Mouse (Mus musculus): ENCODE data around the gene Otulin.

Gene Otulin

DNA sequence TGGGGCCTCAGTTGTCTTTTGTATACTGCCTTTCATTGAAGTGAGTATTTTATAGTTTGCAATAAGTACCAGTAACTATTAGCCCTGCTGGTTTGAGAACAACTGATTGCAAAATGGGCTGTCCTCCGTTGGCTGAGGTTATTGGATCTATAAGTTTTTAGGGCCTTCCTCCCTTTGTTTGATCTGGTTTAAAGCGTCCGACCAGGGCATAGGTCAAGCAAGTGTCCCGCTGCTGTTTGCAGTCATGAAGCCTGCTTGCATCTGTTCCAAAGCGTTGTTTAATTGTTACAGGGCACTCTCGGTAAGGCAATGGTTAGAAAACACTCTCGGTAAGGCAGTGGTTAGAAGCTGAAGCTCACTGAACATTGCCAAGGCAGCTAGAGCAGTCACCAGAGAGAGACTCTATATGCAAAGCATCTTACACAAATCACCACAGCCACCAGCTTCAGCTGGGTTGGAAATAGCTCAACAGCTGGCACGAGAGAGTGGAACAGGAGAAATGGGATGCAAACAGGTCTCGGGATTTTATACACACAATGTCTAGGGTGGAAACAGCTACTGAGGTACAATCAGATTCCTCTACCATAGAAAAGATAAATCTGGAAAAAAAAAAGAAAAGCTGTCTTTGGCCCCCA, 80.0 kb downstream of the Otulin start:
- no peak for DNase-seq (ENCODE audit: low read depth, low spot score)

GRCm38 (mm10) chr15:27549878-27550277, 80.6 kb downstream of the Otulin start:
- DNase-seq (ENCODE audit: low read depth, low spot score), result no peak

DNA sequence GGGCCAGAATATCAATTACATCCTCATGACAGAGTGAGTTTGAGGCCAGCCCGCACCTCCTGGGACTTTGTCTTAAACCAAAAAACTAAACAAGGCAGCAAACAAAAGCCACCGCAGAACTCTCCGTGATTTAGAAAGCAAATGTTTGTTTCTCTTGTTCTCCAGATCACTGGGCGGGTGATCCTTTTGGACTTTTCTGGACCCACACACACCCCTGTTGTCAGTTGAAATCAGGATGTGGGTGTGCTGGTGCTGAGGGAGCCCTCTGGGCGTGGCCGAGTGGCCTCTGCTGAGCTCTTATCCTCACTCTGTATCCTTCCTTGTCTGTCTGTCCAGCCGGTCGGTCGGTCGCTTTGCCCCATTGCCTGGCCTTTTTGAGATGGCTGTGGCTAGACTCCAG, 81.4 kb downstream of the Otulin start:
- DNase-seq (ENCODE audit: low read depth, low spot score), result no peak

DNA sequence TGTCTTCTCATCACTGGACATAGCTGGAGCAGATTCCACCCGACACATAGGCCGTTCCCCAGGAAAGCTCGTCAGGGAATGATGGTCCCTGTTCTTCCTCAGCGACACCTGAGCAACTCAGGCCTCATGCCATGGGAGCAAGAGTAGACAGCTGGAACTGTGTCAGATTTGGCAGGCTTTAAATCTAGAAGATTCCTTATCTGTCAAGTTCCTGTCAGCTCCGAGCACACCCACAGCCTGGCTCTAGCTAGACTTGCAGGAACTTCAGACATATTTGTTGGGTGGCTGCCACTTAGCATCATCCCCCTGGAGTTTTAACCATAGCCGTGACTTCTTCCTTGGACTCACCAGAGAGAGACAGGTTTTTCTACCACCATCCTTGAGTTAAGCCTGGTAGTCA, 82.4 kb downstream of the Otulin start:
- DNase-seq (ENCODE audit: low read depth, low spot score), result no peak

- no peak for DNase-seq (ENCODE audit: low read depth, low spot score)
Measured at GRCm38 (mm10) chr15:27545203-27545602, 85.3 kb downstream of the Otulin start.

- DNase-seq (ENCODE audit: low read depth, low spot score), result no peak
Measured at GRCm38 (mm10) chr15:27539745-27540144, 90.7 kb downstream of the Otulin start.

DNA sequence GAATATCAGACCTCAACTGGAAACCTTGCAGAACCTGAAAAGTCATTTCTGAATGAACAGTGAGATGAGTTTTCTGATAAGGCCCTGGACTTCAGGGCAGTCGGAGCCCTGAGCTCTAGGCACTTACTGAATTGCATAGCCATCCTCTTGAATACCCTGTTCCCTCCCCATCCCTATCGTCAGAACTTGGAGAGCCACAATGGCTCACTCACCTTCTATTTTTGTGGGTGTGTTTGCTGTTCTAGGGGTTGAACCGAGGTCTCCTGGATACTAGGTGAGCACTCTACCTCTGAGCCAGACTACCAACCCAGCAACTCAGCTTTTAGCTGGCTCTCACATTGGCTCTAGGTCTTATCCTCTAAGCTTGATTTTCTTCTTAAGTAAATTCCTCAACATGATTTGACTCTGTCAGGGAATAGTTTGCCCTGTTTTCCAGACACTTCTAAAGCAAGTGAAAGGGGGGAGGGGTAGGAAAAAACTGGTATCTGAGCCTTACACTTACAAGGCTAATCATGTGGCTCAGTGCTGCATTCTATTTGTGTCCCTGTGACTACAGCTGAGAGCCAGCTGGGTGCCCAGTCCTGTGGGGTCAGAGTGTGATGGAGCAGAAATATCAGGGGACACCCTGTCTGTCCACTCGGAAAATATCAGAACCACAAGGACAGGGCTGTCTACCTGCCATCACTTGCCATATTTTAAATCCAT, 92.8 kb downstream of the Otulin start:
- no peak for DNase-seq (ENCODE audit: low read depth, low spot score)

DNA sequence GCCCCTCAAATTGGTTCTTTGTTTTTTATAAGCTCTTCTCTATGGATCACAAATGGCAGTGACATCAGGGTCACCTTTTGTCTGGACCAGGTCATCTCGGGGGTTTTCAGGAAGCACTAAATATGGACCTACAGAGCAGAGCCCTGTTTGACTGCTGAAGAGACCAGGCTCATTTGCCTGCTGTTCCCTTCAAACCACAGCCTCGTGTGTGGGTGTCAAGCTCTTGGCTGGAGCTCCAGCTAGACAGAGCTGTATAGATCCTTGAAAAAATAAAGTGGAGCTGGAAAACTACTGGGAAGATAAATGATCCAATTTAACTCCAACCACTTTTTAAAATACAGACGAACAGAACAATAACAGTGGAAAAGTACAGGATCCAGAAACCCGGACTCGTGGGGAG, 93.7 kb downstream of the Otulin start:
- no peak for DNase-seq (ENCODE audit: low read depth, low spot score)

DNA sequence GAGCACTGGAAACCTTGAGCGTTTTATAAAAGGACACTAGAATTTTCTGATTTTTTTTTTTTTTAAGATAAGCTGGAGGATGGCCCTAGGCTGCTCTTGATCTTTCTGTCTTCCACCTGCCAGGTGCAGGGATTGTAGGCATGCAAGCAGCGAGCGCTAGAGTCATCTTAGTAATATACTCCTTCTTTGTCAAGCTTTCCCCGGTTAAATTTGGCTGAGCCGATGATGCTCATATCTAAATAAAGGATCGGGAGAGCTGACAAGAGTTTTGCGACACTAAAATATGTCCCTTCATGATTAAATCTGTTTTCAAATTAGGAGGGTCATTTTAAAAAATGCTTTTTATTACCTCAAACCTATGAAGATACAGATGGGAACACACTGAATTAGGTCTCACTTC, 94.3 kb downstream of the Otulin start:
- DNase-seq (ENCODE audit: low read depth, low spot score), result no peak

DNA sequence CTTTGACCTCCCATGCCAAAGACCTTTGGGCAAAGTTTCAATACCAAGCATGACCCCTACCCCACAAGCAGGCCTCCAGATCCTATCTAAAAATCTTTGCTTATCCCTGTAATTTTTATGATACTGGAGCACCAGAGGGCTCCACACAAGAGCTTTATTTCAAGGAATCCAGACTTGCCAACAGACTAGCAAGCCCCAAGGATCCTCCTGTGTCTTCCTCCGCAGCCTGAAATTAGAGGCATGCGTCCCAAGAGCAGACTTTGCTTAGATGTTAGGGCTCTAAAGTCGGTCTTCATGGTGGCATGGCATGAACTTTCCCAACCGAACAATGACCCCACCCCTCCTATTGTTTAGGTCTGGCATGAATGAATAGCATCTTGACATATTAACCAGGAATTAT, 94.8 kb downstream of the Otulin start:
- no peak for DNase-seq (ENCODE audit: low read depth, low spot score)

DNA sequence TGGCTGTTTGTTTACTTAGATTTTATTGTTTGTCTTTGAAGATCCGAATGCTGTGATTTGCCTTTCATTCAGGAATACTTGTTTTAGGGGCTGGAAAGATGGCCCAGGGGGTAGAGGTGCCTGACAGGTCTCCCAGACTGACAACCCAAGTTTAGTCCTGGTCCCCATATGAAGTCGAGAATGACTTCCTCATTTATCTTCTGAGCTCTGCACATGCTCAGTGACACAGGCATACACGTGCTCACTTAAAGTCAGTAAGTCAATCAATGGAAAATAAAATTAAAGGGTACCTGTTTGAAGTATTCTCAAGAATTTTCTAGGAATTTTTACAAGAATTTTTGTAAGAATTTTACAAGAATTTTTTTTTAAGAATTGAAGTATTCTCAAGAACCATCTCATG, 97.5 kb downstream of the Otulin start:
- DNase-seq (ENCODE audit: low read depth, low spot score), result no peak

- no peak for DNase-seq (ENCODE audit: low read depth, low spot score)
Measured at GRCm38 (mm10) chr15:27530023-27530422, 100.5 kb downstream of the Otulin start.

DNA sequence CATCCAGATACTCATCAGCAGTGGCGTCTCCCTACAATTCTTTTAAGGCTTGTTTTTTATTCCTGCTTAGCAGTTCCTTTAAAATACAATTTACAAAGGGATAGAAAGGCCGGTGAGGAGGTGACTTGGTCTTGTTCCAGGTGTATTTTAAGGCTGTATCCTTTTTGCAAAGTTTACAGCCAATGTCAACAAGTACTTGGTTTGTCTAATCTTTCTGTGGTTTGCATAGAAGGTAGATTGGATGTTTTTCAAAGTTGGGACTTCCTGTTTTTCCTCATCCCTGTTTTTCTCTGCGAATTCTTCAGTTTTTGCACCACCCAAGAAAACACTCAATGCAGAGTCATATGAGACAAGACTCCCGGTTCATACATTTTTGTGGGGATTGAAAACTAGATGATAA, 101.6 kb downstream of the Otulin start:
- DNase-seq (ENCODE audit: low read depth, low spot score), result no peak

DNA sequence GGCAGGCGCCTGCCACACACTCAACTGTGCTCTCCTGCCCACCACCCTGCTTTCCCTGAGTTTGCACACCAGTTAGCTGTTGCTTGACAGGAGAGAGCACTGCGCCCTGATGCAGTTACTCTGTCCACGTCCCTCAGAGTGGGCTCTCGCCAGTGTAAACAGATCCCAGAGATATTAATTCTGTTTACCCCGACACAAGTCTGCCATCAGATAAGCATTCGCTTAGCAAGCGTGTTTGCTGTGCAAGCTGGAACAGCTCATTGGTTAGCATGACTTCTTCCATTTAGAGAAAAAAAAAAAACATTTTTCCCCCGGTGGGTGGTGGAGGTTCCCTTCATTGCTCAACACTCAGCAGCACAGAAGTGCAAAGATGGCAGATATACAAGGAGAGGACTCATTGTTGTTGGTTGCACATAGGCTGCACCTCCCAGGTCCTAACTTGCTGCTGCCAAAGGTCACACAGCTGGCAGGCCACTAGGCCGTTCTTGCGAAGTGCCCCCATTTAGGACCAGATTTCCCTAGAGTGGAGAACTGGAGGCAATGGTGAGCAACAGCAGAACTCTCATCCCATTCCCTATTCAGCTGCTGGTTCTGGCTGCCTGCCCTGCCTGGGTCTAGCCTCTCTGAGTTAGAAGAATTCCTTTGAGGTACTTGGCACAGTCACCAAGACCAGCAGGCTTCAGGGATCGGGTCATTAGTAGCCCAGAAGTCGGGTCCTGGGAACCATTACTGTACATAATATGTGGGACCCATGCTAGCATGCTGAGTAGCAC, 105.1 kb downstream of the Otulin start:
- DNase-seq (ENCODE audit: low read depth, low spot score), result no peak

GRCm38 (mm10) chr15:27519857-27520256, 110.6 kb downstream of the Otulin start:
- no peak for DNase-seq (ENCODE audit: low read depth, low spot score)

- no peak for DNase-seq (ENCODE audit: low read depth, low spot score)
Measured at GRCm38 (mm10) chr15:27518026-27518425, 112.5 kb downstream of the Otulin start.

GRCm38 (mm10) chr15:27516927-27517326, 113.6 kb downstream of the Otulin start:
- no peak for DNase-seq (ENCODE audit: low read depth, low spot score)

GRCm38 (mm10) chr15:27508982-27509381, 121.5 kb downstream of the Otulin start:
- DNase-seq (ENCODE audit: low read depth, low spot score), result no peak

DNA sequence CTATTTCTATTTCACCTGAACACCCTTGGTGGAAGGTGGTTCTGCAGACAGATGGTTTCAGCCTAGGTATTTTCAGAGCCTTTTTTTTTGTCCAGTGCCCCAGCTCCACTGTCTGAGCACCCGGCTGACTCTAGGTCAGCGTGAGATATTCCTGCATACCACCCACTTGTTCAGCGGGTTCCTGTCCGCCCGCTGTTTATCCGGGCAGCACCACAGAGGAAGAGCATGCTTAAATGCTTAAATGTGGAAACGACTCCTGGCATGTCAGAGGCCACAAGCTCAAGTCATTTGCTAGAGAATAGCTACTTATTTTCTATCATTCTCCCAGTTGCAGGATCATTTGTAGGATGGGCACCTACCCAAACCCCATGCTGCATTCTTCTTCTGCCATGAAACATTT, 122.3 kb downstream of the Otulin start:
- DNase-seq (ENCODE audit: low read depth, low spot score), result no peak

DNA sequence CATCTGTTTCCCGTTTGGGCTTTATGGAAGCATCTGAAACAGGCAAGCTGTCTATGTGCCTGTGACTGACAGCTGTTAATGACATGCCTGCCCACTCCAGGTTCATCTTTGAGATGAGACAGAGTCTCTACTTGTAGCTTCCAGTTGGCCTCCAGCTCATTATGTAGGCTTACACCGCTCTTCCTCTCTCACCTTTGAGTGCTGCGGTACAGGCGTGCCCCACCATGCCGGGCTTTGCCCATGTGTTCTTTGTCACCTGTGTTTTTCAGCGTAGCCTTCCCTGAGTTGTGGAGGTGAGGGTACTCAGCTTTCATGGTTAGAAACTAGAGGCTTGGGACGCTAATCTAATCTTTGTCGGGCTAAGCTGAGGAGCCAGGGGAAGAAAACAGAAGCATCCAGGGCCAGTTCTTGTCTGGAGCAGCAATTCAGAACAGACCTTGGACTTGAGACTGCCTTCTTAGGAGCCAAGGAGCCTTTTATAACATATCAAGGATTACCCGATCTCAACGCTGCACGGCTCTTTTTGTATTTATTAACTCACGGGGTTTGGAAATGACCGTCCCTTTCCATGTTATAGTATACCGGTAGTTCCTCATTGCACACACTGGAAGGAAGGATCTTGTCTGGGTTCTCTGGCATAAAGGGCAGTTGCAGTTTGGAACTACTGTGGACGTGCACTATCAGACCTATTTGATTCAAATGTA, 123.4 kb downstream of the Otulin start:
- DNase-seq (ENCODE audit: low read depth, low spot score), result no peak

GRCm38 (mm10) chr15:27506127-27506886, 124.2 kb downstream of the Otulin start:
- no peak for DNase-seq (ENCODE audit: low read depth, low spot score)
